Mouse (Mus musculus): ENCODE data around the gene D430041D05Rik.
"Not testable (repeated sequence)": the region's sequence is repeated elsewhere in the genome, so short reads cannot be mapped to it uniquely, and the experiment has no call there.

DNA sequence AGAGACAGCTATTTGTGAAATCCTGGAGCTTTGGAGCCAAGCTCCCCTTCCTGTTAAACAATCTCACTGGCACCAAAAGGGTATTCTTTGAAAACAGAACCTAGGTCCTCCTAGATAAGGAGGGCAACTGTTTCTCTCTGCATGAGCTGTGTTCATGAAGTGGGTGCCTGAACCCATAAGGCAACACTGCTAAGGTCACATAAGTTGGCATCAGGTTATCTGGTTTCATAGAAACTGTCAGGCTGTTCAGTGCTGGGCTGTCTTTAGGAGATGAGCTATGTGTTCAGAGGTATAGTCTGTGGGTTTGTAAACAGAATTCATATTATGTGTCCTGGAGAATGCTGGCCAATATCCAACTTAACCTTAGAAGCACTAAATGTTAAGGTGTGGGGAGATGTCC is 293.6 kb downstream of the D430041D05Rik start:
- not testable (repeated sequence) for TF ChIP-seq GATA1 (IDR thresholded peaks at IDR 0.05; ENCODE audit: borderline replicate concordance, low read length); FLI1 (IDR thresholded peaks at IDR 0.05; ENCODE audit: low read length)
